Mouse (Mus musculus) G1E-ER4 (cell line): ENCODE data around the gene Snrnp27. TPM values are rescaled to one million over a fixed set of nuclear protein-coding genes. Genes with fewer than 3 reads are reported as not detected.

Source experiments
- GATA1 ChIP-seq: IDR thresholded peaks from one replicate; pipeline ENCODE4 v1.8.0; 2012; ENCODE audit warnings: low read length, inconsistent platforms
- polyA plus RNA-seq: library from polyadenylated mRNA; stranded (reverse); fragments of >175 nt; gene quantifications from 2 replicates; pipeline ENCODE4 v1.2.3, GENCODE M21; 2012

Snrnp27 gene
- polyA plus RNA-seq, 1 experiment: 222 TPM

DNA sequence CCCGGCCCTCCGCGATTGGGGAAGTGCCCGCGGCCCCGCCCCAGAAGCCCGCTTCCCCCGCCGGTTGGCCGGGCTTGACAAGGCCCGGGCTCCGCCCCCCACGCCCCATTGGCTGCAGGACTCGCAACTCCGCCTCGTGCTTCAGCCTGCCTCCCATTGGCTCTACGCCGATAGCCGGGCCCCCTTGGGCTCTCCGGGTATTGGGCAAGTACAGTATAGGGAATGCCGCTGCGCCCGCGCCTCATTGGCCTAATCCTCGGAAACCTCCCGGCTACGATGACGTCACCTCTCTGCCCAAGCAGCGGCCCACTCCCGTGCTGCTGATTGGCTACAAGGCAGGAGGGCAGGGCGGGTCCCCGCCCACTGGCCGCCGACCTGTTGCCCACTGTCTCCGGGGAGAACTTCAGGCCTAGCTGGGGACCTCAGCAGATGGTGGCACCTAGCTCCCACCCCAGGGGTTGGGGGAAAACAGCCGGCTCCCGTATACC is 15.0 kb downstream of the Snrnp27 start:
- no peak for TF ChIP-seq GATA1

DNA sequence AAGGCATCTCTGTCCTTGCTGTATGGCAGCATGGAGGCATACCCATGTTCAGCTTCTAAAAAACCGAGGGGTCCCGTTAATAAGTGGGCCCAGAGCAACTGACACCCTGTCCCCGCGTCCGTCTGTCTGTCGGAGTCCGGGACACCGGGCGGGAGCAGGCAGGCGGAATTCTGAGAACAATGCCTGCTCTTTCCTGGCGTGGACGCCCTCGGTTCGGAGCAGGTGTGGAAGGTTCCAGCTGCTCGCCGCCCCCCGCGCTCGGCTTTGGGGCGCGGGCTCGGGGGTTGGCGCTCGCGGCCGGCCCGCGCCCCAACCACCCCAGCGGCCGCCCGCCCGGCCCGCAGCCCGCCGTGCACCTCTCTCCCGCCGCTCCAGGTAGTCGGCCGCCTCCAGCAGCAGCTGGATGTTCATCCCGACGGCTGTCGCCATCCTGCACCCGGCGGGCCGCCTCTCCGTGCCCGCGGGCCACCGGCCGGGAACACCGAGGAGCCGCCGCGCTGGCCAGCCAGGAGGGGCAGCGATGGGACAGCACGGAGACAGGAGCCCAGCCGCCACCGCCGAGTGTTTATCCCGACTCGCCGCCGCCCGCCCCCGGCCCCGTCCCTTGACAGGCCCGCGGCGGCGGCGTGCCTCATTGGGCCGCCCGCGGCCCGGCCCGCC is 15.6 kb downstream of the Snrnp27 start, which contains the start of gene Mxd1:
Gene Mxd1 (minus strand): TSS at position 582 of the 660 bp plus-strand sequence.
- TF ChIP-seq GATA1: no peak

- TF ChIP-seq GATA1: no peak
These were observed 17.3 kb downstream of the Snrnp27 start for GRCm38 (mm10) chr6:86667061-86667460.

DNA sequence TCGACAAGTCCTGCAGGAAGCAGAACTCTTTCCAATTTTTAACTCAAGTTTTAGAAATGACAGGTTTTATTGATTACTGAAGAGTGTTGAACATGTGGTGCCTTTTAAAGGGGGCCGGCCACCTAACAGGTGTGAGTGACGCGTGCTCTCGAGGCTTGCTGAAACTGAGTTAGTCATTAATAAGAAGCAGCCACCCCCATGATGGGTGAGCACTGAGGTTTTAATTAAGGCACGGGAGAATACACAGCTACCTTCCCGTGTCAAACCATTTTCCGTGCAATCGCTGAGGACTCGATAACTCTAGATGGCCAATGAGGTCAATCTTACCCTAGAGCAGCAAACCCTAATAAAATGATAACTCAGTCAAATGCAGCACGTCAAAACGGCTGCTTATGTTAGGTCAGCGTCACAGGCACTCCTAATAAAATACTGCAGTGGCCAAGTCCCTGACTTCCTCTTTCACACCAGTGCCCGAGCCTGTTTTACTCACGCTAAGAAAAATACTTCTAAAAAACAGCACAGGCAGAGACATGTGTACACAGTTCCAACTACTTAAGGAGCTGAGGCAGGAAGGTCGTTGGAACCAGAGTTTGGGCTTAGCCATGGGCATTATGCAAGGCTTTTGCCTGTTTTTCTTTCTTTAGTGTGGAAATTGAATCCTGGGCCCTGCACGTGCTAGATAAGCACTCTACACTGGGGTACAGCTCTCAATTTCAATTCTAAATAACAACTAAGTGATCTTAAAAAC is 18.6 kb downstream of the Snrnp27 start:
- TF ChIP-seq GATA1: no peak

GRCm38 (mm10) chr6:86665076-86665475 is 19.2 kb downstream of the Snrnp27 start:
- no peak for TF ChIP-seq GATA1

GRCm38 (mm10) chr6:86660161-86660877 is 24.0 kb downstream of the Snrnp27 start:
- no peak for TF ChIP-seq GATA1

DNA sequence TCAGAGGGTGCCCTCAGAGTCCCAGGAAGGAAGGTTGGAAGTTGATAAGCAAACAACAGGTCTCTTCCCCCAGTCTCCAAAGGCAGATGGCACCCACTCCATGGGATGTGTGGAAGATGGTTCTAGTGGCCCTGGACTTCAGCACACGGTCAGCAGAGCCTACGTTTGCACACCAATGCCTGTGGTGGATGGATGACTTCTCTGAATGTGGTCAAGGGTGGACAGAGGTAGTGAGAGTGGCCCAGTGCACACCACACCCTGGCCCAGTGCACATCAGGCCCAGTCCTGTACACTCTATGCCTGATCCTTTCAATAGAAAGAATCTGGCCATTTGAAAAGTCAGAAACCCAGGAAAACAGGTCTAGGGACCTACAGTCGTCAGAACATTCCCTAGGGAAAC is 25.8 kb downstream of the Snrnp27 start:
- no peak for TF ChIP-seq GATA1

DNA sequence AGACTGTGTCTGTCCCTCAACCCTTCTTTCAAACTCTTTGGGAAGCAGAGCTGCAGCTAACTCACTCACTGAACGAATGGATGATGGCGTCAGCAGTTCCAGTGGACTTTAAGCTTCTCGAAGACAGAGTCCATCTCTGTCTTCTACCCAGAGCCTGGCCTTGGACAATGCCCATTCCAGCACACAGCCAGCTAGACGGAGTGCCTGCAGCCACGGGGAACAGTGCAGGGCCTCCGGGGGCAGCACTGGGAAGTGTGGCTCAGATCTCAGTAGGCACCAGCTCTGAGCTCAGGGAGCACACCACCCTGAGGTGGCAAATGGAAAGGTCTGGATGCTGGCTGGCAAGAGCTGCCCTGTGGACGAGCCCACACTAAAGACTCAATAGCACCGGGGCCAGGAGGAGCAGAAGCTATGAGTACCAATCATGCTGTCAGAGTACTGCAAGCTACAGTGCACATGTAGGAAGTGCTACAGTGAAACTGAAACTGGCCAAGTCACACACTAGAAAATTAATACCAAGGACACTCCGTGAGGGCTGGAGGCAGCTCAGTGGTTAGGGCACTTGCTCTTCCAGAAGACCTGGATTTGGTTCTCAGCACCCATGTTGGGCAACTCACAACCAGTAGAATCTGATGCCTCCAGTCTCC is 29.9 kb downstream of the Snrnp27 start:
- no peak for TF ChIP-seq GATA1

DNA sequence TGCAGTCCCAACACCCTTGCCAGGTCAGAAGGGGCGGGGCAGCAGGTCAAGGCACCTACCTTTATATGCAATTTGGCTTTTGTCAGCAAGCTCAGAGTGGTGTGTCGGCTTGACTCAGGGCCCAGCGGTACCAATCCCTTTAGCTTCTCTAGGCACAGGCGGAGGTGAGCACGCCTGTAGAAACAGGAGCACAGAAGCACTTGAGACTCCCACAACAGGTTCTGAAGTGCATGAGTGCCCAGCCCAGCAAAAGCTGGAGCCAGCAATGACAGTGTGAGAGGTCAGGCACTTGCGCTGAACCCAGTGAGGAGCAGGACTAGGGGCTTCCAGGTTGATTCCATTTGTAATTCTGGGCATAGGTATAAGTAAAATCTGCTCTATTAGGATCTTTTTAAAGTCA is 31.3 kb downstream of the Snrnp27 start:
- TF ChIP-seq GATA1: no peak

GRCm38 (mm10) chr6:86646143-86646542 is 38.2 kb downstream of the Snrnp27 start:
- no peak for TF ChIP-seq GATA1

GRCm38 (mm10) chr6:86645551-86645950 is 38.8 kb downstream of the Snrnp27 start:
- no peak for TF ChIP-seq GATA1

DNA sequence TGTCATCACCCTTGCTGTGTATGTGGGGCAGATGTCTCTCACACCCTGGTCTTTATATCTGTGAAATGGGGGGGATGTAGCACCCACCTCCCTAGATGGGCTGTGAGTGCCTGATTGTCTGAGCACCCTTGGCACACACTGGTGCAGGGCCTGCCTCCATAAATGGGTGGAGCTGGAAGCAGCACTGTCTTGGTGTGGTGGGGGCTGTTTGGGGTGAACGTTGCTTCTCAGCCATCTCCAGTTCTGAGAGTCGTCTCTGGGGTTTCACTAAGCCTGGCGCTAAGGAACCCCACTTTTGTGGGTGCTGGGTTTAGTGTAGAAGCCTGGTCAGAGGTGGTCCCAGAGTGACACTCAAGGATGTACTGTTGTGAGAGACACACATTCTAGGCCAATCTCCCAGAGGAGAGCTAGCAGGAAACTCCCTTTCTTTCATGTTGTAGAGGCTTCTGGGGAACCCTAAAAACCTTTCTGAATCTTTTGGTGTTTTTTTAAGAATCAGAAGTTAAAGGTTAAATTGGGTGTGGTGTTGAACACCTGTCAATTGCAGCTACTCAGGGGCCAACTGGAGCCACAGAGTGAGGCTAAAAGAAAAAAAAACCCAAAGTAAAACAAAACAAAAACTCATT is 39.4 kb downstream of the Snrnp27 start:
- no peak for TF ChIP-seq GATA1

GRCm38 (mm10) chr6:86641716-86642115 is 42.6 kb downstream of the Snrnp27 start:
- TF ChIP-seq GATA1: no peak

DNA sequence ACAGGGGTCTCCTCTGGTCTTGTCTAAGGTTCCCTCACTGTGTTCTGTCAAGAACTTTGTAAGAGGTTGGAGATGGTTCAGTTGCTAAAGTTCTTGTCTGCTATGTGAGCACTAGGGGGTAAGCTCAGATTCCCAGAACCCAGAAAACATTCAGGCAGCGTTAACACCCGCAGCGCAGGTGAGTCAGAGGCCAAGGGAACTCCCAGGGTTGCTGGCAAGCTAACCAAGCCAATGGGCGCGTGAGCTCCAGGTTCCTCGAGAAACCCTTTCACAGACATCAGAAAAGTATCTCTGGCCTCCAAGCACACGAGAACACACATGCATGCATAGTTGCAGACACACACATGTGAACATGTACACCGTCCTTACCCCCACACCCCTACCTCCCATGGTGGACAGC is 43.5 kb downstream of the Snrnp27 start:
- TF ChIP-seq GATA1: no peak

DNA sequence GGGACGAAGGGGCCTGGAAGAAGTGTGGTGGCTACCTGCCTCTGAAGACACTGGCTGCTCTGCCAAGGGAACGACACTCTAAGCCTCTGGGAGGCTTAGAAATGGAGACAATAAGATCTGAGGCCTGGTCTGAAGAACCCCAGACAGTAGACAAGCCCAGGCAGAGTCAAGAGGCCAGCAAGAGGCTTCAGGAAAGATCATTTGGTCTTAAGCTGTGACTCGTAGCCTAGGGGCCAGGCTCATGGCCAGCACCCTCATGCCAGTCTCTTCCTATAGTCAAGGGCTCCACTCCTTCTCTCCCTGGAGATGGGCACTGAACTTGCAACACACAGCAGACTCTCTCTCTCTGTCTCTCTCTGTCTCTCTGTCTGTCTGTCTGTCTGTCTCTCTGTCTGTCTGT is 44.2 kb downstream of the Snrnp27 start:
- no peak for TF ChIP-seq GATA1
